Mouse (Mus musculus) forelimb bud, embryonic 11.5 days (tissue): ENCODE data around the gene Cry2.
"Not testable (repeated sequence)": the region's sequence is repeated elsewhere in the genome, so short reads cannot be mapped to it uniquely, and the experiment has no call there.

Experiments
- DNase-seq: peaks from one replicate; pipeline ENCODE4 v3.0.0-alpha.2; 2012; ENCODE audit warnings: low read depth, low spot score

The Cry2 gene

DNA sequence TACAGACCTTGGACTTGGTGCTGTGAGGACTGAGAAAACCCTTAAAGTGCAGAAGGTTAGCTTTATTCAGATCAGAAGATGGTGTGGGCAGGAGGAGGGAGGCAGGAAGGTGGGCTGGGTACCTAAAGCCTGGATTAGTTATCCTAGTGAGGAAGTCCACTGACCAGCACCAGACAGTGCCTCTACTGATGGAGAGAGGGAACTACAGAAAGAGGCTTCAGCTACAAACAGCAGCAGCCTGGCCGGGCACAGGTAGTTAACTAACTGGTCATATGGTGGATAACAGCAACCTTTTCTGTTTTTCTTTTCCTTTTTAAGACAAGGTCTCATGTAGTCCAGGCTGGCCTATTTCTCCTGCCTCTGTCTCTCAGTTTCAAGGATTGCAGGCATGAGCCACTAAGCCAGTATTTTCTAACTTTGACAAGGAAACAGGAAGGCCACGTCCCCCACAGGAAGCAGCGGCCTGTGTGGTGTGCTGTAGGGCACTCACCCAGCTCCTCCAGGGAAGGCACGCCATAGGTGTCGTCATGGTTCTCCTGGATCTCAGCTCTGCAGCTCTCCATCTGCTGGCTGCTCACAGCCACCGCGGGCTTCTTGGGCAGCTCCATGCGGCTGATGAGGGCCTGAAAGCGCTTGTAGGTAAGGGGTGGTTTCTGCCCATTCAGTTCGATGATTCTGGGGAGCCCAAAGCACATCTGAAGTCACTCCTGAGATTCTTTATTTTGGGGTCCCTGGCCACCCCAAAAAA is 11.3 kb downstream of the Cry2 start:
- no peak for DNase-seq

DNA sequence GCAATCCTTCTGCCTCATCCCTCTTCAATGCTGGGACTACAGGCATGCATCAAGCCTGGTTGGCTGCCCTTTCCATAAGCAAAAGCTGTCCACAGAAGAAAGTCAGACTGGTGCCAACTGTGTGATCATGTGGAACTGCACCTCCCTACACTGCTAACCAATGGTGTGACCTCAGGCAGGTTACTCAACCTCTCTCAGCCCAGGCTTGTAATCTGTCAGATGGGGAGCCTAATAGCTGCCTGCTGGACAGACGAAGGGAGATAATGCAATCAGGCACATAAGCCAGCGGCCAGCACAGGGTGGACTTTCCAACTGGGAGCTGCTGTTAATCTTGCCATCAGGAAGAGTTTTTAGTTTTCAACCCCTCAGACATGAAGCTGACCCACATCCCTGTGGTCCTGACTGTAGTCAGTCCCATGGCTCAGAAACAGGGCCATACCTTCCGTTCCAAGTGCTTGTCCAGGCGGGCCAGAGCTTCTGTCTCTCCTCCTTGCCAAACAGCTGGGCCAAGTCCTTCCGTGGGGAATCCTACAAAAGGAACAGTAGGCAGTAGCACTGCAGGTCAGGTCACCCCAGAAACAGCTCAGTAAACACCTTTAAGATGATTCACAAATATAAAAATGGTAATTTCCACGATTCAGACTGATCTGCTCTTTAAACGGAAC is 12.0 kb downstream of the Cry2 start:
- DNase-seq = no peak

DNA sequence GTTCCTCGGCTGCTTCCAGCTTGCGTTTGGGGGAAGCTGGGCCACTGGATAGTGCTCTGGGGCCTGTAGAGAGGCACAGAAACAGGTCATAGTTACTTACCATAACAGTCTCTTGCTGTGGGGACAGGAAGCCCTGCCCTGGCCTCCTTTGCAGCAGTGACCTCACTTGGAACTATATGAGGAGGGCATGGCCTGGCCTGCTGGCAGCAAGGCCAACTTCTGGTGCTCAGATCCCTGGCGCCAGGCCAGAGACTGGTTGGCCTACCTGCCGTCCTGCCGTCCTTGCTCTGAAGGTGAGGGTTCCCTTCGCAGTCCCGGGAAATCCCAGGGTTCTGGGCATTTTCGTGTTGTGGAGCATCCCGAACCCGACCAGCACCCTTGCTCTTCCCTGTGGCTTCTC is 22.1 kb downstream of the Cry2 start:
- no peak for DNase-seq

DNA sequence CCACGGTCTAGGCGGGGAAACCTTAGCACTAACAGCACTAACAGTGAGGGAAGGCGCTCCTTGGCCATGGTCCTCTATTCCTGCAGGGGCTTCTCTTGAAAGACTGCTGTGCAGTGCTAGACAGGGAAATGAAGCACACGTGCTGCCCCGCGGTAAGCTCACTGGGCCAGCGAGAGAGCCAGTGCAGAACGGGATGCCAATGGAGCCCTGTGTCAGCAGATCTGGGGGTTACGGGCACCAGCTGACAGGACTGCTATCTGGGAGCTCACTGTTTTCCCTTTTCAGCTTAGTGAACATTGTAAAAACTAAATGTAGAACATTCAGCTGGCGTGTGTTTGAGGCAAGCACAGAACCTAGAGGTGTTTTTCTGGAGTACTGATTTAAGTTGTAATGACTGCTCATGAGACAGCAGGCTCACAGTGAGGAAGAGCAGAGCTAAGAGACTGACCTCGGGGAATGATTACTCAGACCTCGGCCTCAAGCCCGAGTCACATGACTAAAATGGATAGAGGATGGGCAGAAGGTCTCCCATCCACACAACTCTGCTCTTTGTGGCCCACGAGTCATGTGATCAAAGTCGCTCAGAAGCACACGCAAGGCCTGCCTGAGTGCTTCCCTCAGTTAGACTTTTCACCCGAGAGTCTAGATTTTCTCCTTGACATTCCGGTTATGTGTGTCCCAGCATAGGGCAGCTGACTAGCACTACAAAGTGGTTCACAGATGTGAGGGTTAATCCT is 25.4 kb downstream of the Cry2 start:
- DNase-seq = no peak

DNA sequence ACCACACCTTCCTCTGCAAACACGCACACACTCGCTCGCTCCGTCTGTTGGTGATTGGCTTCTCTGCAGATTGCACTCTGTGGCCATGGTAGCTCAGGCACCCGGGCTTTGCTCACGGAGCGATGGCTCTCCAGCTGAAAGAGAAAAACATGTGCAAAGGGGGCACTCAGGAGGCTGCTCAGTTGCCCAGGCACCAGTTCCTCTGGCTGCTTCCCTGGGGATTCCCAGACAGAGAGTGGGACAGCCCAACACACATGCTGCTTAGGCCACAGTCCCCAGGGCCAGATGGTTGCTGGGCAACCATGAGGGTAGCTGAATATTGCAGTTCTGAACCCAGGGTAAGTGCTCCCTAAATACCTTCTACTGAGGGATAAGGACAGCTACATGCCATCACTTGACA is 28.2 kb downstream of the Cry2 start:
- no peak for DNase-seq

DNA sequence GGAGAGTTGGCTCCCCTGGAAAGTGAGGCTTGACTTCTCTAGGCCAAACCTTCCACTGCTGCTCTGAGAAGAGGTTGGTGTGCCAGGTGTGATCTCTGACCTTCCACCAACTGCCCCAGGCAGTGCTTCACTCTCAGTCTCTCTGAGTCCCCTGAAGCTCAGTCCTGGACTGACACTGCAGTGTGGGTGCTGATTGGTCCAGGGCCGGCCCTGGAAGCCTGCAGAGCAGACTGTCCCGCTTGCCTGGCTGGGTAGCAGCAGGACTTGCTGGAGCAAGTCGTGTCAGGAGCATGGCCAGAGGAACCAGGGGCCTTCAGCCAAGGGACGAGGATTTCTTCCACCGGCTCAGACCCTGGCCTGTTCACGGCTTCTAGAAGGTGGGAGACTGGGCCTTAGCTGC is 29.1 kb downstream of the Cry2 start:
- DNase-seq = no peak

DNA sequence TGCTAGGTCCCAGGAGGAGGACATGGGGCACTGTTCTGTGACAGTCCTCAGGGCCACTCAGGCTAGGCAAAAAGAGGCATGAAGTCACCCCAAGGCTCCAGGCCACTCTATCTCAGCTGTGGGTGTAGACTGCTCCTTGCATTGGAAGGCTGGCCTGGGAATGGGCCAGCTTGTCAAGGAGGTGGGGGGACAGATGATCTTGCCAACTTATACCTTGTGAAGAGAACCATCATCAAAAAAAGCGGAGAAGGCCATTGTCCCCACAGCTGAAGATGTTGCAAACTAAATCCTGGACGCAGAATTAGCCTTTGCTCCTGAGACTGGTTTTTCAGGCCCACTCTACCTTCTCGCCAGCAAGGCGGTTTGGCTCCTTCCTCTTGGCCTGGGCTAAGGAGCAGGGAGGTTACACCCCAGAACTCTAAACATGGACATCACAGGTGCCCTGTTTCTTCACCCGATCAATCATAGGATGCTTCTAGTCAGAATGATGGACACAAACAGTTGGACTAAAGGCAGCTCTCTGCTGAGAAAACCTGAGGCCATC is 30.0 kb downstream of the Cry2 start:
- no peak for DNase-seq

DNA sequence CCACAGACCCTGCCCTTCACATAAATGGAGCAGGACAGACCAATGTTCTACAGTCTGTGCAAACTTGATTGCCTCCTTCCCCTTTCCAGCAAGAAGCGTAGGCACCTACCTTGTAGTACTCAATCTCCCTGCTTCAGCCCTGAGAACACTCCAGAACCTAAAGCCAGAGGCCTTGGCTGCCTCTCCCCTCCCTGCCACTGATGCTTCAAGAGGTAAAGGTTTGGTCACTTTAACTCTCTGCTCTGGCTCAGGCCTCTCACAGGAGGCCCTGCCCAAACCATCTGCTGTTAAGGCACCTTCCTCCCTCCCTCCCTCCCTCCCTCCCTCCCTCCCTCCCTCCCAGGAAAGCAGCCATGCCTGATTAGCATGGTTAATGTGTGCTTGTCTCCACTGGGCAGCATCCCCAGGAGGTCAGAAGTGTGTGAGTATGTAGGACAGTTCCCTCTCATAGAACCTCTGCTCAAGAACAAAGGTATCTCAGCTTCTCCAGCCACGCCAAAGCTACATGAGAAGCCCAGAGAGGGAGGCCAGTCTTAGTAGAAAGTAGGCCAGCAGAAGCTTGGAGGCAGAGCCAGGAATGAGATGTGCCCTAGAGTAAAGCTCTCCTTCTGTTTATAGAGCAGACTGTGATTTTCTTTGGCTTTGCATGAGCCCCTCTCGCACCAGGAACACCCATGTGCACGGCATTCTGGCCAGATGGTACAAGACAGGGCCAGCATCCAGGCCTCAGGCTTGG is 31.1 kb downstream of the Cry2 start:
- no peak for DNase-seq

DNA sequence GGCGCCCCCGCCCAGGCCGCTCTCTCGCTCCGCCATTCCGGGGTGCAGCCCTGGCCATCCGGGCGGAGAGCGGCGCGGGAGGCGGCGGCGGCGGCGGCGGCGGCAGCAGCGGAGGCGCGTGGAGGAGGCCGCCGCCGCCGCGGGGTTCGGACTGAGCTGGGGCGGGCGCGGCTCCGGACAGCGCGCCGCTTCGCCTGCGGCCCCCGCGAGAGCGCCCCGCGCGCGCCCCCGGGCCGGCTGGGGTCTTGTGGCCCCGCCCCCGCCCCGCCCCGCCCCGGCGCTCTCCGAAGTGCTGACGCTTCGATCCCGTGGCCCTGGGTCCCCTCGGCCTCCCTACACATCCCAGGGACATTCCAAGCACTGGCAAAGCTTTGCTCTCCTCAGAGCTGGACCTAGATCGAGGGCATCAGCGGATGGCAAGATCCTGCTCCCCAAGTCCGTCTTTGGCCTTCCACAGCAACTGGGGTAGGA is 32.7 kb downstream of the Cry2 start, which contains the start of gene Mapk8ip1:
Mapk8ip1 (minus strand) TSS at position 173 of the 471 bp plus-strand sequence.
- peak; percentile 29 for DNase-seq

DNA sequence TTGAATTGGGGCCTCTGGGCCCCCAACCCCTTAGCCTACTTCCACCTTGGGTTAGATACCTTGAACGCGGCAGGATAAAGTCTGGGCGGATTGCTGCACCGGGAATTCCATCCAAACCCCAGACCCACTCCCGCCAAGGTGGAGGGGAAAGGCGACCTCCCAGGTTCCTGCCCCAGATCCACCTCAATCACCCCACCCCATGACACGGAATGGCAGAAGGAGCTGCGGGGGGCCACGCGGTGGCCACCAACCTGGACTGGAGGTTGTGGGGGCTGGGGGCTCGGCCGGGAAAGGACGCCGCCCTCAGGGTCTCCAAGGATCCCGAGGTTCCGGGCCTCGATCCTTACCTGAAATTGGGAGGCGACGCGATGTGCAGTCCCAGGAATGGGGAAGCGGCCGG is 33.2 kb downstream of the Cry2 start:
- DNase-seq = no peak

DNA sequence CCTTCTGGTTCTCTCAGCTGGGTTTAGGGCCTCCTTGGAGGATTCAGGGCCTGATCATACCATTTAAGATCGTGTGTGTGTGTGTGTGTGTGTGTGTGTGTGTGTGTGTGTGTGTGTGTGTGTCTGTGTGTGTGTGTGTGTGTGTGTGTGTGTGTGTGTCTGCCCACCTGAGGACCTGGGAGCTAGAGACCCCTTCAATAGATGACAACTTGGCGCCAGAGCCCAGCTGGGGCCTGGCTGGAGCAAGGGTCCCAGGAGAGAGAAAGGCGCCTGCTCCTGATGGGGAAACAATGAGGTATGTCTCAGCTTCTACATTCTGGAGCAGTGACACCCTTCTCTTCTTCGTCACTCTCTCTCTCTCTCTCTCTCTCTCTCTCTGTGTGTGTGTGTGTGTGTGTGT is 34.0 kb downstream of the Cry2 start:
- DNase-seq = not testable (repeated sequence)

DNA sequence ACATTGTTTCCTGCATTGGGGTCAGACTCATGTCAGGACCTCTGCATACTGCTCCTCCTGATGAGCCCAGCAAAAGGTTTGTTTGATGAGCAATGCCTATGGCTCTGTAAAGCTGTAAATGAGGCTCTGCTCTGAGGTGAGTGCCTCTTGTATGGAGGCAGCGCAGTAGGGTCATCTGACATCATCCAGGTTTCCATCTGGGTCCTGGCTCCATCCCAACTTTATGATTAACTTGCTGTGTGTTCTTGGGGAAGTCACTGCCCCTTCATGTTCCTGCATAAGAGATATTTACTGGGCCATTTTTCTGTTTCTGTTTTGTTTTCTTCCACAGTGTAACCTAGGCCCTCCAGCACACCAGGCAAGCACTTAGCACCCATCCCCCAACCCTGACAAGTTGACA is 36.4 kb downstream of the Cry2 start:
- no peak for DNase-seq

DNA sequence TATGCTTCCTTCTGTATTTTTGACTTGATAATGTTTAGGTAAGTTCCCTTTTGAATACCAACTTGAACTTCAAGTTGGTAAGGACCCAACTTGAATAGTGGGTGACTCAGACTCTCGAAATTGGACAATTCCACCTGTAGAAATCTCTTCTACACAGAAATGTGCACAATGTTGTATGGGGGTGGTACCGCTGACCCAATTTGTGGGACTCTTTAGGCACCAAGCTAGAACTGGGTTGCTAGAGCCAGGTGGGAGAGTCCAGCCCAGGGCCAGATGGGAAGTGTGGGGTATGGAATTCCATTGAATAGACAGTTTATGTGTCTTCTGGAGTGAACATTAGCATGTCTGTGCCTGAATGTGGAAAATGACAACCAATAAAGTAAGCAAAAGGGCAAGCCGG is 38.3 kb downstream of the Cry2 start:
- no peak for DNase-seq

DNA sequence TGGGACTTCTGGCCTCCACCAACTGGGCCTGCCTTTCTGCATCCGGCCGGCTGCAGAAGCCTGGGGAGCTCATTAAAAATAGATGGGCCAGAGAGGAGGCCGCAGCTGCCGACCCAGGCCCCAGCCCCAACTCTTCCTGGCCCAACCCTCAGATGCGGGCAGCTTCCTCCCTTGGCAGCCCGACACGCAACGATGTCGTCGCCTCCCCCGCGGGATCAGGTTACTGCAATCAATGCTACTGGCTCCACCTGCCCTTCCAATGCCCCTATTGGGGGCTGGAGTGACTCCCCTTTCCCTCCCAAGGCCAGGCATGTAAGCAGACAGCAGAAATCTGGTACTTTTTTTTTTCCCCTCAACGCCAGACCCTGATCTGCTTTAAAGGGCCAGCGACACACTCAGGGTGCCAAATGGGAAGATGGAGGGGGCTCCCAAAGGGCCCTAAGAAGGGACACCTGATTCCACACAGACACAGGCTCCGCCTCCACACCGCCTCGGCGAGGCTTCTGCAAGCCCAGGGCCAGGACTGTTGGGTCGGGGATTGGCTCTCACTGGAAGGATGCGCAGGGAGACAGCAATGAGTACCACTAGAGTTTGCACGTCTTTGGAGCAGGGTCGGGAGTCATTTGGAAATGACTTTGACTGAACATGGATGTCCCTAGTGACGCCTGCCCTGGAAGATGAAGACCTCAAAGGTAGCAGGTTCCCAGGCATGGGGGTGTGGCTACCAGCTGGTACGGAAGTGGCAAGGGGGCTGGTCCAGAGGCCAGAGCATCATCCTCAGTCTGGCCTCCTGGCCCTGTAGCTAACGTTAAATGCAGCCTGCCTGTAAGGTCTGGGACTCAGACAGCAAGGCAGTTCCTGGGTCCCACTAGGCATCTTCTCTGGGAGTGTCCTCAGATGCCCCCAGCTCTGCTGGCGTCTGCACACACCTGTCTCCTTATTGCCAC is 41.3 kb downstream of the Cry2 start:
- peak; percentile 87 for DNase-seq

DNA sequence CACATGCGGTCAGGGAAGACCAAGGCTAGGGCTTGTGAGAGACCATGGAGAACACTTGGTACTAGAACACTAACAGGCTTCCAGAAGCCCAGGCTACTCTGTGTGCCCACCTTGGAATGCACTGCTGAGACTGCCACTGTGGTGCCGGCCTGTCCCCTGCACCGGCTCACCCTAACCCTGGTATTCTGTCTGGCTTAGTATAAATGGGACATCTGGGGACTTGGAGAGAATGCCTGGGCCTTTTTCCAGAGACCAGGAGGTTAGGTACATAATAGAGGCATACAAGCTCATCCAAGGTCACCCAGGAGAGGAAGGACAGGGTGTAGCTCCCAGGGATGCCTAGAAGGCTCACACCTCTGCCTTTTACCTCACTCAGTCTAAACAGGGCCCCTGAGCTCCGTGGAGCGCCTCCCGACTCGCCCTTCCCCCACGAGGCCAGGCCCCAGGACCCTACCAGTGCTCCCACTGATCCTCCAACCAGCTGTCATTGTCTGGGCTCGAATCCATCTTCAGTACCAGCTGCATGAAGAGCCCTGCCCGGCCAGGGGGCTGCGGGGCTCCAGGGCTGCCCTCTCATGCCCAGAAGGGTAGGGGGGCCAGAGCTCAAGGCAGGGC is 42.0 kb downstream of the Cry2 start:
- no peak for DNase-seq

DNA sequence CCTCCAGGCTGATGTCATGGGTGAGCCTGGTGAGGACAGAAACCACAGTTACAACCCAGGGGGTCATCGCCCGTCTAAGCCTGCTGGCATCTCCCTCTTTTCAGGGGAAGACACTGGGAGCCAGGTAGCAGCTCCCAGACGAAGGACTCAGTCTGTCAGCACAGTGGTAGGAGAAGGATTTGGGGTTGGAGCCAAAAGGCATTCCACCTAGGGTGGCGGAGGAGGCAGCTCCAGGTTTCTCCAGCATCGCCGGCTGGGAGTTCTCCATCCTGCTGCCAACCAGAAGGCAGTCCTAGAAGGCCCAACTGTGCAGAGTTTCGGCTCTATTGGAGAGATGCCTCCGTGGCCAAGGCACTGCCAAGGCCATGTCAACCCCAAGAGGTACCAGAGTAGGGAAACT is 42.7 kb downstream of the Cry2 start:
- DNase-seq = no peak

DNA sequence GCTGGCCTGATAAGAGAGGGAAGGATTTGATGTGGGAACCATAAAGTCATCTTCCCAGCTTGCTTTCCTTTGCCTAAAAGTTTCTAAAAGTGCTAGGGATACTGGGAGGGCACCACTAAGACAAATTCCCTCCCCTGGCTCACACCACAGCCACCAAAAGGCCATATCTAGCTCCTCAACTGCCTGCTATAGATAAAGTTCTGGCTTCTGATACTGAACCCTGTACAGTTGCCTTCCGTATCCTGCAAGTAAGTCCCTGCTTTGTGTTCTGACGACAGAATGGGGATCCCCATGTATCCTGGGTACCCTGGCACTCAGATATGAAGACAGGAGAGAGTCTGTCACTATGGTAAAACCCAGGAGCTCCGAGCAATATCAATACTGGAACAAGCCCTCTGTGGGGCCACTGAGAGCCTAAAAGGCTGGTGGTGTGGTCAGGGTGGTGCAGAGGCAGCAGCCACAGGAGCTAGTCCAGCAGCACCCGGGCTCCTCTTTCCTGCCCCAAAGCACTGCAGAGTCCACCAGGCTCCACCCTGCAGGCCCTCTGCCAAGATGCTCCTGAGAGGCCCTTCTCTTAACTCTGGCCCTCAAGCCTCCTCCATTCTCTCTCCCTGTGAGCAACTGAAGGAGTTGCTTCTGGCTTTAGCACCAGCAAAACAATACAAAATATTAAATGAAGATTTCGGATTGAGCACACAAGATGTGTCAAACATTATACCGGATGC is 43.5 kb downstream of the Cry2 start:
- DNase-seq = no peak

DNA sequence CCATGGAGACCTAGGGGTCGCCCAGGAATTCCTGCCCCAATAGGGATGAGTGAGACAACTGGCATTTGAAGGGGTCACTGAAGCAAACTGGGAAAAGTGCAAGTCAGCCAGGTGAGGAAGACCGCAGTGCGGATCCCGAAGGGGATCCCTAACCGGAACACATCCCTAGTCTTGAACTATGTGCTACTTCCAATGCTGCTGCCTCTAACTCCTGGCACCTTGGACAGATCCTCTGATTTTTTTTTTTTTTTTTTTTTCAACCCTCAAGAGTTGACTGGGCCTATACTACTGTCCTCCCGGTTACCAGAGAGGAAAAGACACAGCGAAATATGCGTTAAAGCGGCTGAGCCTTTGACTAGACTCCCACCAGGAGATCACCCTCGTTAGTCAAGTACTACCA is 44.2 kb downstream of the Cry2 start:
- no peak for DNase-seq

DNA sequence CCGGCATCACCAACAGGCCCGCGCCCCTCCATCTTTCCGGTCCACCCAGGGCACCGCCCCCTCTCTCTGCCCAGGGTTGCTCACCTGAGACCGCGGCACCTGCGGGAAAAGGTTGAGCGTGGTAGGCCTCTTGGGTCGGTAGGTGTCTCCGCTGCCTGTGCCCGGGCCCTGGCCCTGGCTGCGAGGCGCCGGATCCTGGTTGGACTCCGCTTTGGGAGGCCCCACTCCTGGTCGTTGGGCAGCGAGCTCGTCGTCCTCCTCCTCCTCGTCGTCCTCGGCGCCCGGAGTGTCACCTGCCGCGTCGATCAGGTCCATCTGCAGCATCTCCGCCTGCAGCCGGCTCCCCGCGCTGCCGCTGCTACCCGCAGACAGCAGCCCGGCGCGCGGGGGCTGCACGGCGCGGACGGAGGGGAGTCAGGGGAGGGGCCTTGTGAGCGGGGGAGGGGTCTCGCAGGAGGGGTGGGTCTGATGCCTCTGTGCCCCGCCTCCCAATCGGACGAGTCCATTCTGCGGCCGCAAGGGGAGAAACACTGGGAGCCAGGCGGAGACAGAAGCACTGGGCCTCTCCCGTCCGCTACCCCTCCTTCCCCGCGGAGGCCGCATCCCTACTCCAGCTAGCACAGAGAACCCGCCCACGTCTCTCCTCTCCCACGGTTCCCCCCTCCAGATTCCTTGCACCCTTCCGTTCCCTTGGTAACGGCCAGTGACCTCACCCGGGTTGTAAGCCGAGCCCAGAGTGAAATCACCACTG is 44.8 kb downstream of the Cry2 start:
- peak; percentile 96 for DNase-seq
